18 mouse cellular contexts compared by ENCODE assay signal in genomic region chr12:11887291-11887690, GRCm38 (mm10).
DNase-seq lines count a peak whose midpoint lies in the region; ATAC-seq lines count a peak whose summit lies in the region.
"Had no signal": no experiment of that assay in that cellular context is flagged by ENCODE, and none has a peak within 500 bp of the region (broad histone marks: within the 10 kb centered on the region; RNA-seq: fewer than 3 reads in every experiment).

No protein-coding gene starts in this region.

- DNase-seq in ovary, adult 18-20 months (ENCODE audit: low spot score): peak; percentile 4
- no peak for DNase-seq in ovary, postnatal 14 days (ENCODE audit: low spot score)
- peak; percentile 48 for DNase-seq in adrenal gland, adult 8-10 months
- DNase-seq in adrenal gland, postnatal 25 days: peak; percentile 59
- DNase-seq in left cerebral cortex, adult 18-20 months (ENCODE audit: low spot score in 2 of 2): no peak
- DNase-seq: cerebellum, adult 11 months; cerebellum, adult 8-10 months; cerebellum, postnatal 10 days; cerebellum, postnatal 36 days; embryo, embryonic 11 days; gastrocnemius, postnatal 10 days; gastrocnemius, postnatal 36 days; heart, adult 2 months had no signal

- ATAC-seq in megakaryocyte, adult 5-6 weeks (ENCODE audit: poor library complexity, severe bottlenecking): no peak
- ATAC-seq: activated CD4-positive, CD25-positive, alpha-beta regulatory T cell, adult 4 months; CD4-positive, CD25-positive, alpha-beta regulatory T cell, adult 4 months; forebrain, embryonic 16.5 days; intestine, postnatal 0 days had no signal

Comparison
In these comparisons a context has a peak if more than half of its experiments do, and no peak if none do; other contexts are left out.
1. DNase-seq: peak in ovary, adult 18-20 months (single experiment), adrenal gland, adult 8-10 months (single experiment) and adrenal gland, postnatal 25 days (single experiment); none in ovary, postnatal 14 days (single experiment) and left cerebral cortex, adult 18-20 months (0 of 2).